Mouse (Mus musculus) small intestine, adult 2 months (tissue): ENCODE measurements around the gene Hsf2bp. TPM values are rescaled to one million over a fixed set of nuclear protein-coding genes. Genes with fewer than 3 reads are reported as not detected.

Source experiments
- H3K27ac ChIP-seq: fragments of 200-500 bp; 2 replicates; pipeline ENCODE4 v1.5.1; 2012; ENCODE audit warnings: low read depth, low read length, control low read depth, inconsistent platforms; ENCODE audit not compliant: insufficient read depth
- H3K27me3 ChIP-seq: fragments of 200-500 bp; 2 replicates; pipeline ENCODE4 v1.6.1; 2012; ENCODE audit warnings: mild to moderate bottlenecking, moderate library complexity, low read length, inconsistent platforms; ENCODE audit not compliant: control insufficient read depth, insufficient read depth
- H3K36me3 ChIP-seq: fragments of 200-500 bp; 2 replicates; pipeline ENCODE4 v1.6.1; 2012; ENCODE audit warnings: mild to moderate bottlenecking, low read length, control low read depth, inconsistent platforms; ENCODE audit not compliant: control insufficient read depth, insufficient read depth
- H3K4me1 ChIP-seq: fragments of 200-500 bp; 2 replicates; pipeline ENCODE4 v1.6.1; 2012; ENCODE audit warnings: low read length, inconsistent platforms, mixed read lengths; ENCODE audit not compliant: control insufficient read depth, insufficient read depth, insufficient read length
- H3K4me3 ChIP-seq: fragments of 200-500 bp; 2 replicates; pipeline ENCODE4 v1.5.1; 2012; ENCODE audit warnings: low read depth, mild to moderate bottlenecking, control low read depth, inconsistent platforms, low read length, moderate library complexity
- CTCF ChIP-seq: fragments of 200-500 bp; IDR thresholded peaks from 2 replicates; pipeline ENCODE4 v1.5.1; 2012; ENCODE audit warnings: low read depth, mild to moderate bottlenecking, control low read depth, inconsistent platforms, low read length, moderate library complexity, mixed read lengths; ENCODE audit not compliant: insufficient replicate concordance, insufficient read length; ENCODE audit errors: extremely low read depth
- POLR2A ChIP-seq: fragments of 200-500 bp; IDR thresholded peaks from 2 replicates; pipeline ENCODE4 v1.6.1; 2012; ENCODE audit warnings: low read depth, mild to moderate bottlenecking, control low read depth, inconsistent platforms, low read length, moderate library complexity
- WGBS: fragments of 180-500 bp; shearing (Covaris S2); methylation state at CpG from one replicate; pipeline ENCODE4 v1.1.7; 2018; 5-methylcytosine and 5-hydroxymethylcytosine counted together
- polyA plus RNA-seq: library from polyadenylated mRNA; depleted of rRNA; stranded (reverse); fragments of >200 nt; gene quantifications from 2 replicates; pipeline ENCODE4 v1.2.3, GENCODE M21; 2012

Gene Hsf2bp
- polyA plus RNA-seq, 1 experiment: 0.14 TPM

- no peaks in the 10 kb centered on the region for H3K36me3 ChIP-seq
- H3K4me1 ChIP-seq: no peaks in the 10 kb centered on the region; the same call in 1 of the 2 replicates
- TF ChIP-seq POLR2A (no peak), CTCF (no peak)
- H3K27ac ChIP-seq: no peak overlapping the region
- WGBS: under 1% methylated on average over 46 of the region's 46 CpGs
- peak overlapping the region; percentile 93 for H3K4me3 ChIP-seq
- no peaks in the 10 kb centered on the region for H3K27me3 ChIP-seq
These were observed 625 bp upstream of the Hsf2bp start for GRCm38 (mm10) chr17:32036509-32037438.

- no peaks in the 10 kb centered on the region; the same call in 1 of the 2 replicates for H3K4me1 ChIP-seq
- WGBS: 91% methylated on average over 23 of the region's 23 CpGs
- no peak overlapping the region for H3K27ac ChIP-seq
- H3K36me3 ChIP-seq: no peaks in the 10 kb centered on the region
- H3K4me3 ChIP-seq: no peak overlapping the region
- TF ChIP-seq CTCF: no peak
- no peak for TF ChIP-seq POLR2A
- no peaks in the 10 kb centered on the region for H3K27me3 ChIP-seq
These were observed 1.8 kb downstream of the Hsf2bp start for GRCm38 (mm10) chr17:32034322-32034721.

GRCm38 (mm10) chr17:32031684-32032083 is 4.5 kb downstream of the Hsf2bp start:
- H3K4me3 ChIP-seq: no peak overlapping the region
- no peaks in the 10 kb centered on the region for H3K27me3 ChIP-seq
- H3K27ac ChIP-seq: no peak overlapping the region
- no peaks in the 10 kb centered on the region; the same call in 1 of the 2 replicates for H3K4me1 ChIP-seq
- WGBS: 58% methylated on average over 7 of the region's 7 CpGs
- H3K36me3 ChIP-seq: no peaks in the 10 kb centered on the region
- TF ChIP-seq POLR2A (no peak), CTCF (no peak)

DNA sequence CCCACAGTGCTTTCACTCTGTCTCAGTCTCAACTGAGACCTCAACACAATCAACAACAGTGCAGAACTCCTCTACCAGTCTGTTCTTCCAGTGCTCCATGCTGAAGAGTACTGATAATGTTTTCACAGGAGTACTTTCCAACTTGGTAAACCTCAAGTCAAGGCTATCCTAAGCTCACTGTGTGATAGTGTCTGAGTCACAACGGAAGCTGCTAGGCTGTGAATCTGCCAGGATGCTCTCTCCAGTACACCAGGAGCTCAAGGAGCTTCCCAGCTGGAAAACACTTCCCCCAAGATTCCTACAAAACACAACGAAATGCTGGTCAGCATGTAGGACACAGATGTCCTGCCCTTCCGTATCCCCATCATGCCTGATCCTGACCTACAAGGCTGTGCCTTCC is 7.8 kb downstream of the Hsf2bp start:
- Histone ChIP-seq H3K27ac (no peak overlapping the region), H3K4me1 (no peaks in the 10 kb centered on the region), H3K36me3 (no peaks in the 10 kb centered on the region), H3K27me3 (no peaks in the 10 kb centered on the region), H3K4me3 (no peak overlapping the region)
- TF ChIP-seq POLR2A (no peak), CTCF (no peak)
- 73% methylated on average over 3 of the region's 3 CpGs for WGBS

- Histone ChIP-seq H3K27me3 (no peaks in the 10 kb centered on the region), H3K27ac (no peak overlapping the region), H3K4me3 (no peak overlapping the region), H3K36me3 (no peaks in the 10 kb centered on the region), H3K4me1 (no peaks in the 10 kb centered on the region)
- TF ChIP-seq CTCF (peak; percentile 24; the same call in 1 of the 2 replicates), POLR2A (no peak)
- WGBS: 33% methylated on average over 3 of the region's 3 CpGs
These were observed 8.5 kb downstream of the Hsf2bp start for GRCm38 (mm10) chr17:32027666-32028065.

DNA sequence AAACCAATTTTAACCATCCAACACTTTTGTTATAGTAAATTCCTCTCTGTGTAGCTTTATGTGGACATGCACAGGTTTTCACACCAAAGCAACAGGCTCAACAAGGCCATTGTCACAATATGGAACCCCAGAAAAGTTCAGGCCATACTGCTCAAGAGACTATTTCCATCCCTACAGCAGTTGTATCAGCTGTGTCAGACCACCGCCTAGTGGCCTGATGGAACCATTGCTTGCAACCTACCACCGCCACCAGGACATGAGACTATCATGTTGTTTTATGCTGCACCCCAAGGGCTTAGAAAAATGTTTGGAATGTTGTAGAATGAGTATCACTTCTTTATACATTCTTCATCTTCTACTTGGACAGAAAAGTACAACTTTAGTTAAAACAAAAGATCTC is 10.8 kb downstream of the Hsf2bp start:
- Histone ChIP-seq H3K27me3 (no peaks in the 10 kb centered on the region), H3K4me3 (no peak overlapping the region), H3K4me1 (no peaks in the 10 kb centered on the region), H3K36me3 (no peaks in the 10 kb centered on the region), H3K27ac (no peak overlapping the region)
- WGBS: 6% methylated on average over 2 of the region's 2 CpGs
- TF ChIP-seq POLR2A (no peak), CTCF (peak; percentile 79; the same call in 1 of the 2 replicates)

DNA sequence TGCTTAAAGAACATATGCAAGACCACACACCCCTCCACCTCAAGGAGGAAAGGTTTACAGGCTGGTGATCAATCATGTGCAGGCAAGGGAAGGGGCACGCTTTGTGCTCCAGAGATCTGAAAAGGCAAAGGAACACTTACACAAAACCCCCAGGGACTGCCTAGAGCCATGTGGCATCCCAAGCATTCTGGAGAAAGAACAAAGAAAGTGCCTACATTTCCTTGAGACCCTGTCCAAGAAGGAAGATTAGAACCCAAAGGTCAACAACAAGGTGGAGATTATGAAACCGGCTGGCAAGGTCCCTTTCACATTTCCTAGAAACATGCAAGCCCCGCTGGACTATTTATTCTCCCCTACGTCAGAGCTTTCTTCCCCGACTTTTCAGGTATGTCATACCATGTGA is 11.5 kb downstream of the Hsf2bp start:
- Histone ChIP-seq H3K4me1 (no peaks in the 10 kb centered on the region), H3K36me3 (no peaks in the 10 kb centered on the region), H3K27ac (no peak overlapping the region), H3K4me3 (no peak overlapping the region), H3K27me3 (no peaks in the 10 kb centered on the region)
- TF ChIP-seq CTCF (no peak), POLR2A (no peak)
- 36% methylated on average over 5 of the region's 5 CpGs for WGBS

- TF ChIP-seq CTCF: no peak
- no peaks in the 10 kb centered on the region for H3K36me3 ChIP-seq
- H3K4me1 ChIP-seq: no peaks in the 10 kb centered on the region
- H3K27ac ChIP-seq: no peak overlapping the region
- 63% methylated on average over 8 of the region's 8 CpGs for WGBS
- no peaks in the 10 kb centered on the region for H3K27me3 ChIP-seq
- H3K4me3 ChIP-seq: no peak overlapping the region
These were observed 13.1 kb downstream of the Hsf2bp start for GRCm38 (mm10) chr17:32023088-32023487.
